Mouse (Mus musculus) adrenal gland (tissue): ENCODE measurements at regions not wholly inside any gene's neighbourhood (a gene's known extent, or its start where the extent isn't known, plus 50 kb on each side); places are given as distances from the start of the nearest gene placed in this dataset.

Experiments used
- intact Hi-C: fragments of 180-260 bp; cut with DNase I; formaldehyde crosslinking; loops from one replicate; pipeline ENCODE4 v1.15.1; 2025

- intact Hi-C loops = no loop called here
These were observed 229.0 kb upstream of the Rpl38 start for GRCm38 (mm10) chr11:114439314-114439713.

DNA sequence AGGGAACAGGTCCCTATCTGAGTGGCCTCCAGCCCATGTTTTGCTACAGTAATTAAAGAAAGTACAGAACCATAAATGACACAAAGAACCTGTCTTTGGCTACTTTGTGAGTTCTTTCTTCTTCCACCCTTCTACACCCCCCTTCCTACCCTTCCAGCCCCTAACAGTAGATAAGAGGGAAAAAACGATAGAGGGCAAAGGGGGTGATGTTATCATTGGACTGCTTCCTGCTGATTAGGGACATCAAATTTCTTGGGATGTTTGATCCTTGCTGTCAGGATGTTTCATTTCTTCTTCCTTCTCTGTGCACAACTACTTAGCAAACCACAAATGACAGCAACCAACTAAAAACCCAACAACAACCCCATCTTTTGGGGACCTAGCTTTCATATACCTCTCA, 232.5 kb upstream of the Rpl38 start:
- intact Hi-C loops = no loop called here

DNA sequence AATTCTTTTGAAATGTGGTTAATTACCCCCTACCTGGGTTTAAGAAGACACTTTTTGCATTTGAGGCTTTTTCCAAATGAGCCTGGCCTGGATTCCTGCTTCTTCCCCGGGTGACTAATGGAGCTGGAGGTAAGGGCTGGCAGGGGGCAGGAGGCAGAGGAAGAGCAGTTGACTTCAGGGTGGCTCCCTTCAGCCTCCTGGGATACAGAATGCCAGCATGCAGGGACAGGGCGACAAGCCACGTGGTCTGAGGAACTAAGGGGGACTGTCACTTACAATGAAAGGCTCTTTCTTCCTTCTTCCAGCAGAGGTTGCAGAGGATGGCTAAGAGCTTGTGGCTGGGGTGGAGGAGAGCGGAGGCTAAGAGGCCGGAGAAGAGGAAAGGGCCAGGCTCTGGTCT, 234.8 kb upstream of the Rpl38 start:
- intact Hi-C loops = no loop called here

GRCm38 (mm10) chr11:114425447-114425846, 242.9 kb upstream of the Rpl38 start:
- intact Hi-C loops = no loop called here

- intact Hi-C loops = no loop called here
These were observed 245.0 kb upstream of the Rpl38 start for GRCm38 (mm10) chr11:114423322-114423721.

DNA sequence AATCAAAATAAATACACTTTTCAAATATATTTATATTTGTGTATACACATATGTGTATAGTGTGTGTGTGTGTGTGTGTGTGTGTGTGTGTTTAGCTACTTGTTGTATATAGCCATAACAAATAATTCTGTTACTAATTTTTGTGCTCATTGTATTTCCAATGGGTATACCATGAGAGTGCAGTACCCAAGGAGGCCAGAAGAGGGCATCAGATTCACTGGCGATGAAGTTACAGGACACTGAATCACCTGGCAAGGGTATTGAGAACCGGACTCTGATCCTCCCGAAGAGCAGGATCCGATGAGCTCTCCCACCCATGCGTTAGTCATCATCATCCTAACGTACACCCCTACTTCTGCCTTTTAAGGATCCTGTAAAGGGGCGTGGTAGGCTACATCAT, 249.3 kb upstream of the Rpl38 start:
- intact Hi-C loops = no loop called here

- intact Hi-C loops = no loop called here
These were observed 252.2 kb upstream of the Rpl38 start for GRCm38 (mm10) chr11:114416168-114416567.

- intact Hi-C loops = loop anchor here (5.0 kb wide), 1 partner anchor 233 kb away; no protein-coding TSS in a partner anchor
These were observed 263.9 kb upstream of the Rpl38 start for GRCm38 (mm10) chr11:114404401-114404800.

GRCm38 (mm10) chr11:114402556-114403320, 265.6 kb upstream of the Rpl38 start:
- intact Hi-C loops = loop anchor here (5.0 kb wide), 1 partner anchor 235 kb away; no protein-coding TSS in a partner anchor

- intact Hi-C loops = loop anchor here (5.0 kb wide), 1 partner anchor 237 kb away; no protein-coding TSS in a partner anchor
These were observed 267.6 kb upstream of the Rpl38 start for GRCm38 (mm10) chr11:114400701-114401100.

- intact Hi-C loops = no loop called here
These were observed 276.2 kb upstream of the Rpl38 start for GRCm38 (mm10) chr11:114392161-114392560.

DNA sequence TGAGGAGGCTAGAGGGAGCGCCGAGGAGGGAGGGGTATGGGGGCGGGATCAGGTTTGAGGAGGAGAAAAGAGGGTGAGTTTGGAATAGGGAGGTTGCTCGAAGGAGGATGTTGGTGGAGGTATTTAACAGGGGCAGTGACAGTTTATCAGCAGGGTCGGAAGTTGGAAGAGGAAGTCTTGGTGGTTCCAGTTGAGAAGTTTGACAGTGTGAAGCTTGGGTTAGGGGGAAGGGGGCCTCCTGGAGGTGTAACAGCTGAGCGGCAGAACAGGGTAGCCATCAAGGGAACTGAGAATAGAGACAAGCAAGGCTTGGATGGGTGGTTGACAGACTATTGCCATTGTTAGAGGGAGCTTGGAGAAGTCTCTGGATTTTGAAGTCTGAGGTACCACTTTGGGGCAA, 276.8 kb upstream of the Rpl38 start:
- intact Hi-C loops = no loop called here

GRCm38 (mm10) chr11:114387091-114387490, 281.2 kb upstream of the Rpl38 start:
- intact Hi-C loops = no loop called here

DNA sequence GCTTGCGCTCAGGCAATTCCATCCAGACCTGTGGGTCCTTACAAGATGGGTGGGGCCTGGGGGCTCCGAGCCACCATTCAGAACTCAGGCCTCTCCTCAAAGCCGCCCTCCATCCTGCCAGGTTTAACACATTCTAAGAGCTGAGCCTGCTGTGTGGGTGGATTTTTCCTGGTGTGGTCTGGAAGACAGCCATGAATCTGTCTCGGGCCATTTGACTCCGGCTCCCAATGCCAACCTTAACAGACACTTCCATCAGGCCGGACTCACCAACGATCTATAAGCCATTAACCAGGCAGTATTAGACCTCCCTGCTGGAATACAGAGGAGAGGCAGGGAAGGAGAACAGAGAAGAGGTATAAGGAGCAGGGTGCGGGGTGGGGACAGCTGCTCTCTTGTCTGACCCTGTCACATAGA, 288.9 kb upstream of the Rpl38 start:
- intact Hi-C loops = no loop called here

- intact Hi-C loops = no loop called here
These were observed 292.4 kb upstream of the Rpl38 start for GRCm38 (mm10) chr11:114375921-114376320.

GRCm38 (mm10) chr11:114370708-114371107, 297.6 kb upstream of the Rpl38 start:
- intact Hi-C loops = no loop called here

GRCm38 (mm10) chr11:114367779-114368178, 300.5 kb upstream of the Rpl38 start:
- intact Hi-C loops = no loop called here

GRCm38 (mm10) chr11:114360946-114361345, 294.1 kb upstream of the Sdk2 start:
- intact Hi-C loops = no loop called here

DNA sequence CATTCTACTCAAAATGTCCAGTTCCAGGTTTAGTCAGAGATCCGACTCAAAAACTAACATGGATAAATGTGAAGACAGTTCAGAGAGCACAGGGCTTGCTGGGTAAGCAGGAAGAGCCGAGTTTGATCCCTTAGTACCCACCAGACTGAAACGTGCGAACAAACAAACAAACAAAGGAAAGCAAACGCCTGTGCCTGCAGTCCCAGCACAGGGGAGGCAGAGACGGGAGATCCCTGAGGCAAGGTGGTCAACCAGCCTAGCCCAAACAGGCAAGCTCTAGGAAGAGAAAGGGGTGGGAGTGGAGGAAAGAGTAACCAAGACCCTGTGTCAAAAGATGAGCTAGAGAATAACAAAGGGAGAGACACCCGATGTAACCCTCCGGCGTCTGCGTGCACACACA, 293.5 kb upstream of the Sdk2 start:
- intact Hi-C loops = no loop called here

DNA sequence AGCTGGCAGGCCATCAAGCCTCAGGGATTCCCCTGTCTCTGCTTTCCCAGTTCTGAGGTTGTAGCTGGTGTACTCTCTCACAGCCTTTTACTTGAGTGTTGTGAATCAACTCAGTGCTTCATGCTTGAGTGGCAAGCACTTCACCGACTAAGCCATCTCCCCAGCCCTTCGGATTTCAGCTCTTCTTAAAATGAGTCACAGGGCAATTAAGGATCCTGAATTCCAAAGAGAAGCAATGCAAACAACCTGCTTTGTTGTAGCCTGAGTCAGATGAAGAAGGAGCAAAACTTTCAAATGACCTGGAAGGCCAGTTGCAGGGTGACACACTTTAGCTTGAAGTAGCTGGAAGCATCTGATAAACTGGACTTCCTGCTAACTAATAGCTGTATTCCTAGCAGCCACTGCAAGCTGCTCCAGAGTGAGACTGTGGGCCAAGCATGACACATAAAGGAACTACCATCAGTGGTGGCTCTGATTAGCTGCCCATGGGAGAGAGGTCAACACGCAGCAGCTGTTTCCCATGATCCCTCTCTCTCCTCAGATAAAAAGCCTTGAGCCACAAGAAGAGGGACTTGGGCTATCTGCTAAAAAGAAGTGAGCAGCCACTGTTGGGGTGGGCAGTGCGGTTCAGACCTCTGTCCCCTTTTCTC, 285.4 kb upstream of the Sdk2 start:
- intact Hi-C loops = no loop called here

- intact Hi-C loops = no loop called here
These were observed 270.1 kb upstream of the Sdk2 start for GRCm38 (mm10) chr11:114336839-114337484.
